Mouse (Mus musculus): ENCODE data around the gene Tfcp2l1. TPM values are rescaled to one million over a fixed set of nuclear protein-coding genes. Genes with fewer than 3 reads are reported as not detected.

Tfcp2l1 gene
- total and polyA plus RNA-seq, 3 experiments, result 0.03 to 0.08 (median 0.04) TPM

DNA sequence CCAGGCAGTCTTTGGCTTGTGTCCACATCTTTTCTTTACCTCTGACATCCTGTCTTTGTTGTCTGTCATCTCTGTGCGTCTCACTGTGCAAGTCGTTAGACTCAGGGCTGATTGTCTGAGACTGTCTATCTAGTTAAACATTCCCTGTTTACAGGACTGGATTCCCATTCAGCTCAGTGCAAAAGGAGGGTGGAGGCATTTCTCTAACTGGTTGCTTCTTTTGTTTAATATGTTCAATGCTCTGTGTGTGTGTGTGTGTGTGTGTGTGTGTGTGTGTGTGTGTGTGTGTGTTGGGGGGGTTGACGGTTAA, 23.0 kb downstream of the Tfcp2l1 start:
- Histone ChIP-seq H3K27ac (ENCODE audit: insufficient read depth, low read depth) (no peak overlapping the region), H3K9ac (ENCODE audit: insufficient read depth, low read depth) (no peak overlapping the region), H3K4me1 (ENCODE audit: control insufficient read depth in 1 of 2, insufficient read depth in 2 of 2) (peaks cover 4 to 6% of the 10 kb centered on the region in 2 experiments; a peak in 2 of 4 replicates), H3K9me3 (replicated peaks; ENCODE audit: low read length) (no peaks in the 10 kb centered on the region), H3K36me3 (replicated peaks in 1 of 2; ENCODE audit: control insufficient read depth in 1 of 2, insufficient read depth in 1 of 2, low read length in 1 of 2) (no peaks in the 10 kb centered on the region), H3K4me2 (ENCODE audit: insufficient read depth, low read depth, poor library complexity, severe bottlenecking) (no peak overlapping the region), H3K79me2 (replicated peaks; ENCODE audit: control insufficient read depth, extremely low read depth, insufficient read depth, poor library complexity, severe bottlenecking) (no peaks in the 10 kb centered on the region), H3K27me3 (replicated peaks) (no peaks in the 10 kb centered on the region), H3K4me3 (replicated peaks in 1 of 3; ENCODE audit: low read depth in 2 of 3, low read length in 2 of 3, poor library complexity in 1 of 3) (no peak overlapping the region)
- TF ChIP-seq KAT2A (IDR thresholded peaks at IDR 0.05; ENCODE audit: insufficient replicate concordance, low read length) (no peak), MYC (IDR thresholded peaks at IDR 0.05; ENCODE audit: low read depth, low read length) (no peak), POLR2AphosphoS2 (IDR thresholded peaks at IDR 0.05; ENCODE audit: low read depth, low read length) (no peak), MAX (IDR thresholded peaks at IDR 0.05; ENCODE audit: low read length) (no peak), USF2 (conservative IDR thresholded peaks at IDR 0.05; ENCODE audit: low read depth, low read length) (no peak)
- dilution Hi-C loops (cut with MboI; ENCODE audit: extremely low pct_ligation_motif_present, extremely low pct_unique_long_range_greater_than_20kb, low sequenced_read_pairs) (no loop called here), in situ Hi-C loops (cut with MboI; ENCODE audit: low pct_ligation_motif_present, low pct_unique_long_range_greater_than_20kb, low sequenced_read_pairs) (no loop called here)
- no peak for DNase-seq (ENCODE audit: extremely low read depth)

DNA sequence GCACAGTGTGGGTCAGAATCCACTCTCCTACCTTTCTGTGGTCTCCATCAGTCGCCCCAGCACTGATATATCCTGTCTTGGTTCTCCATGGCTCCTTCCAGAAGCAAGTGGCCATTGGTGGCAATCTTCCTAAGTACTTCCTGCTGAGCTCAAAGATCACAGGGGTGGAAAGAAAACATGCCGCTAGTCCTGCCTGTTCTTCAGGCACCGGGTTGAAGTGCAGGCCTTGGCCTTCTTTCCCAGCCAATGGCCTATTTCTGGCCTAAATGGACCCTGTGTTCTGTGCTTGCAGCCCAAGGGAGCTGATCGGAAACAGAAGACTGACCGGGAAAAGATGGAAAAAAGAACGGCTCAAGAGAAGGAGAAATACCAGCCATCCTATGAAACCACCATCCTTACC, 31.0 kb downstream of the Tfcp2l1 start:
- H3K4me3 ChIP-seq (replicated peaks in 1 of 3; ENCODE audit: low read depth in 2 of 3, low read length in 2 of 3, poor library complexity in 1 of 3), result no peak overlapping the region
- no peak overlapping the region for H3K27ac ChIP-seq (ENCODE audit: insufficient read depth, low read depth)
- no peak overlapping the region for H3K4me2 ChIP-seq (ENCODE audit: insufficient read depth, low read depth, poor library complexity, severe bottlenecking)
- dilution Hi-C loops (cut with MboI; ENCODE audit: extremely low pct_ligation_motif_present, extremely low pct_unique_long_range_greater_than_20kb, low sequenced_read_pairs) (no loop called here), in situ Hi-C loops (cut with MboI; ENCODE audit: low pct_ligation_motif_present, low pct_unique_long_range_greater_than_20kb, low sequenced_read_pairs) (no loop called here)
- H3K27me3 ChIP-seq (replicated peaks), result no peaks in the 10 kb centered on the region
- H3K9me3 ChIP-seq (replicated peaks; ENCODE audit: low read length), result no peaks in the 10 kb centered on the region
- no peak overlapping the region for H3K9ac ChIP-seq (ENCODE audit: insufficient read depth, low read depth)
- H3K79me2 ChIP-seq (replicated peaks; ENCODE audit: control insufficient read depth, extremely low read depth, insufficient read depth, poor library complexity, severe bottlenecking), result no peaks in the 10 kb centered on the region
- TF ChIP-seq SMC3 (IDR thresholded peaks at IDR 0.05; ENCODE audit: low read depth, low read length) (no peak), ZKSCAN1 (IDR thresholded peaks at IDR 0.05; ENCODE audit: borderline replicate concordance, low read depth, low read length) (no peak), MAX (IDR thresholded peaks at IDR 0.05; ENCODE audit: low read length) (no peak), USF1 (IDR thresholded peaks at IDR 0.05; ENCODE audit: low read depth, low read length) (no peak), PAX5 (IDR thresholded peaks at IDR 0.05; ENCODE audit: low read length) (no peak), NRF1 (IDR thresholded peaks at IDR 0.05; ENCODE audit: low read depth, low read length) (no peak), UBTF (IDR thresholded peaks at IDR 0.05; ENCODE audit: low read depth, low read length) (no peak), NELFE (IDR thresholded peaks at IDR 0.05; ENCODE audit: low read depth, low read length) (no peak), MXI1 (IDR thresholded peaks at IDR 0.05; ENCODE audit: low read depth, low read length) (no peak), POLR2AphosphoS2 (IDR thresholded peaks at IDR 0.05; ENCODE audit: low read depth, low read length) (no peak)
- no peak for DNase-seq (ENCODE audit: extremely low read depth)
- no peaks in the 10 kb centered on the region for H3K36me3 ChIP-seq (replicated peaks in 1 of 2; ENCODE audit: control insufficient read depth in 1 of 2, insufficient read depth in 1 of 2, low read length in 1 of 2)
- H3K4me1 ChIP-seq (ENCODE audit: control insufficient read depth in 1 of 2, insufficient read depth in 2 of 2), result no peaks in the 10 kb centered on the region

DNA sequence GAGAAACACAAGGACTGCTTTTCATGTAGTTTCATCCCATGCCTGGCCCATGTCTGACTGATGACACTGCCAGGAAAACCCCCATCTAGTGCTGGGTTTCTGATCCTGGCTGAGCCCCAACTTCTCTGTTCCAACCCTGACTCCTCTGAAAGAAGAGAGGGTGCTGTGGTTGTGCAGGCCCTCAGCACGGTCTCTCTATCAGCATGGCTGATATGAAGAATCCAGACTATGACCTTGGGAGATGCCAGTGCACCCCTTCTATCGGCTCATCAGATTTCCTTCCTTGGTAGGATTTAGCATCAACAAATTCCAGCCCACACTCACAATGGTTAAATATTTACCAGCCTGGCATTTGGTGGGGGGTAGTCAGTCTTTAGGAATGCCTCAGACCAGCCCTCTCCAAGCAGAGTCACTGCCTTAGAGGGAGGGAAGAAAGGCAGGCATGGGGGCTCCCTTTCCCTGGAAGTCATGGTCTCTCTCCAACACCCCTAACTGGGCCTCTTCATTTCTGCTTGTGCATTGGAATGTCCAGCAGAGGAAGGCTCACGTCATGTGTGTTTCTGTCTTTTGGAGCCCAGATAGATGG, 33.2 kb downstream of the Tfcp2l1 start:
- in situ Hi-C loops (cut with MboI; ENCODE audit: low pct_ligation_motif_present, low pct_unique_long_range_greater_than_20kb, low sequenced_read_pairs) (no loop called here), dilution Hi-C loops (cut with MboI; ENCODE audit: extremely low pct_ligation_motif_present, extremely low pct_unique_long_range_greater_than_20kb, low sequenced_read_pairs) (no loop called here)
- no peak for TF ChIP-seq ZKSCAN1 (IDR thresholded peaks at IDR 0.05; ENCODE audit: borderline replicate concordance, low read depth, low read length)
- no peak for TF ChIP-seq USF2 (conservative IDR thresholded peaks at IDR 0.05; ENCODE audit: low read depth, low read length)
- no peak for TF ChIP-seq MAX (IDR thresholded peaks at IDR 0.05; ENCODE audit: low read length)
- no peak for TF ChIP-seq CHD2 (IDR thresholded peaks at IDR 0.05; ENCODE audit: low read length)
- no peak for TF ChIP-seq BHLHE40 (IDR thresholded peaks at IDR 0.05; ENCODE audit: low read depth, low read length)
- no peak for TF ChIP-seq MXI1 (IDR thresholded peaks at IDR 0.05; ENCODE audit: low read depth, low read length)
- no peak for TF ChIP-seq ZNF384 (IDR thresholded peaks at IDR 0.05; ENCODE audit: low read depth, low read length)
- no peak for TF ChIP-seq ZC3H11A (IDR thresholded peaks at IDR 0.05; ENCODE audit: low read depth, low read length)
- no peak for TF ChIP-seq MYC (IDR thresholded peaks at IDR 0.05; ENCODE audit: low read depth, low read length)
- no peak for TF ChIP-seq NELFE (IDR thresholded peaks at IDR 0.05; ENCODE audit: low read depth, low read length)
- TF ChIP-seq MAZ (IDR thresholded peaks at IDR 0.05; ENCODE audit: low read depth, low read length), result no peak
- no peak for TF ChIP-seq NRF1 (IDR thresholded peaks at IDR 0.05; ENCODE audit: low read depth, low read length)
- TF ChIP-seq EP300 (IDR thresholded peaks at IDR 0.05; ENCODE audit: low read length), result no peak
- TF ChIP-seq CTCF (conservative IDR thresholded peaks at IDR 0.05 in 1 of 2, IDR thresholded peaks at IDR 0.05 in 1 of 2; ENCODE audit: low read depth in 2 of 2, low read length in 2 of 2), result no peak
- TF ChIP-seq CHD1 (IDR thresholded peaks at IDR 0.05; ENCODE audit: low read depth, low read length), result no peak
- TF ChIP-seq USF1 (IDR thresholded peaks at IDR 0.05; ENCODE audit: low read depth, low read length), result no peak
- TF ChIP-seq TCF12 (IDR thresholded peaks at IDR 0.05; ENCODE audit: low read depth, low read length), result no peak
- TF ChIP-seq SMC3 (IDR thresholded peaks at IDR 0.05; ENCODE audit: low read depth, low read length), result no peak
- TF ChIP-seq SIN3A (IDR thresholded peaks at IDR 0.05; ENCODE audit: low read length), result no peak
- no peaks in the 10 kb centered on the region for H3K9me3 ChIP-seq (replicated peaks; ENCODE audit: low read length)
- no peak for DNase-seq (ENCODE audit: extremely low read depth)
- H3K79me2 ChIP-seq (replicated peaks; ENCODE audit: control insufficient read depth, extremely low read depth, insufficient read depth, poor library complexity, severe bottlenecking), result no peaks in the 10 kb centered on the region
- H3K4me1 ChIP-seq (ENCODE audit: control insufficient read depth in 1 of 2, insufficient read depth in 2 of 2), result no peaks in the 10 kb centered on the region
- no peaks in the 10 kb centered on the region for H3K36me3 ChIP-seq (replicated peaks in 1 of 2; ENCODE audit: control insufficient read depth in 1 of 2, insufficient read depth in 1 of 2, low read length in 1 of 2)
- H3K4me2 ChIP-seq (ENCODE audit: insufficient read depth, low read depth, poor library complexity, severe bottlenecking), result no peak overlapping the region
- H3K27me3 ChIP-seq (replicated peaks), result peaks cover 2% of the 10 kb centered on the region
- H3K27ac ChIP-seq (ENCODE audit: insufficient read depth, low read depth), result no peak overlapping the region
- no peak overlapping the region for H3K4me3 ChIP-seq (replicated peaks in 1 of 3; ENCODE audit: low read depth in 2 of 3, low read length in 2 of 3, poor library complexity in 1 of 3)
- H3K9ac ChIP-seq (ENCODE audit: insufficient read depth, low read depth), result no peak overlapping the region

All from CH12.LX (cell line).